Mouse (Mus musculus): ENCODE measurements around the gene Hnrnph3.
A peak's percentile ranks its signal among the peaks of the same experiment; 100 is the strongest.

Gene Hnrnph3

DNA sequence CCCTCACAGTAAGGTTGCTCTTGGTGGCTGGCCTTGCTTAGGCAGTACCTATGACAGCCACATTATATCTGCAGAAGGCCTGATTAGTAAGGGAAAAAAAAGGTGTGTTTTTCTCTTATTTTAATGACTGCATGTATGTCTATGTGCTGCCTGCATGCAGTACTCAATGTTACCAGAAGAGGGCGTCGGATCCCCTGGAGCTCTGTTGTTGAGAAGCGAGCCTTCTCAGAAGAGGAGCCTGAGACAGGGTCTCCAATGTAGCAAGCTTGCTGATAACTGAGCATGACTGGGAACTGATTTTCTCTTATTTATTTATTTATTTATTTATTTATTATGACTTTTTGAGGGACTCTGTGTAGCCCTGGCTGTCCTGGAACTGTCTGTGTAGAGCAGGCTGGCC is 36.7 kb downstream of the Hnrnph3 start:
- DNase-seq (ENCODE audit: low read depth, low spot score): peak; percentile 70

DNA sequence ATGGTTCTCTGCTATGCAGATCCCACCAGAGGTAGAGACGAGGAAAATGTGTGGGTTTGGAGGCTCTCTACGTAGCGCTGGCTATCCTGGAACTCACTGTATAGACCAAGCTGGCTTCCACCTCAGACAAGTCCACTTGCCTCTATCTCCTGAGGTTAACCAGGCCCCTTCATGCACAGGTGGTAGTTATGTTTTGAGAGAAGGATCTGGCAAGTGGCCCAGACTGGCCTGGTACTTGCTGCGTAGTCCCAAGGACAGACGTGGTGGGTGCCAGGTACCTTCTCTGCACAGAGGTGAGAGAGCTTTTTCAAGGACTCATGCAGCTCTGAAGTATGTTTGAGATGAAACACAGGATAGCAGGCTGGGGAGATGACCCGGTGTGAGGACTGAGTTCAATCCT is 39.5 kb downstream of the Hnrnph3 start:
- no peak for DNase-seq (ENCODE audit: low read depth, low spot score)

DNA sequence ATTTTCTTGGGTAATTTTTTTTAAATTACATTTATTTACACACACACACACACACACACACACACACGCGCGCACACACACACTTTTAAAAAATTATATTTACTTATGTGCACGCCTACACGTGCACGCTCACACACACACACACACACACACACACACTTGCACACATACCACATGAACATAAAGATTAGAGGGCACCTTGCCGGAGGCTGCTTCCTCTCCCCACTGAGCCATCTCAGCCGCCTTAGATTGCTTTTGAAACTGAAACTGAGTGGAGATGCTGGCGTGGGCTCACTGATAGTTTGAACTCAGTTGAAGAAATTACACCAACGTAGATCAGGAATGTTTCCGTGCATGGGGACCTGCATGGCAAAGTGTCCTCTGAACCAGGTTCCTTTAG is 39.9 kb downstream of the Hnrnph3 start:
- peak; percentile 86 for DNase-seq (ENCODE audit: low read depth, low spot score)

DNA sequence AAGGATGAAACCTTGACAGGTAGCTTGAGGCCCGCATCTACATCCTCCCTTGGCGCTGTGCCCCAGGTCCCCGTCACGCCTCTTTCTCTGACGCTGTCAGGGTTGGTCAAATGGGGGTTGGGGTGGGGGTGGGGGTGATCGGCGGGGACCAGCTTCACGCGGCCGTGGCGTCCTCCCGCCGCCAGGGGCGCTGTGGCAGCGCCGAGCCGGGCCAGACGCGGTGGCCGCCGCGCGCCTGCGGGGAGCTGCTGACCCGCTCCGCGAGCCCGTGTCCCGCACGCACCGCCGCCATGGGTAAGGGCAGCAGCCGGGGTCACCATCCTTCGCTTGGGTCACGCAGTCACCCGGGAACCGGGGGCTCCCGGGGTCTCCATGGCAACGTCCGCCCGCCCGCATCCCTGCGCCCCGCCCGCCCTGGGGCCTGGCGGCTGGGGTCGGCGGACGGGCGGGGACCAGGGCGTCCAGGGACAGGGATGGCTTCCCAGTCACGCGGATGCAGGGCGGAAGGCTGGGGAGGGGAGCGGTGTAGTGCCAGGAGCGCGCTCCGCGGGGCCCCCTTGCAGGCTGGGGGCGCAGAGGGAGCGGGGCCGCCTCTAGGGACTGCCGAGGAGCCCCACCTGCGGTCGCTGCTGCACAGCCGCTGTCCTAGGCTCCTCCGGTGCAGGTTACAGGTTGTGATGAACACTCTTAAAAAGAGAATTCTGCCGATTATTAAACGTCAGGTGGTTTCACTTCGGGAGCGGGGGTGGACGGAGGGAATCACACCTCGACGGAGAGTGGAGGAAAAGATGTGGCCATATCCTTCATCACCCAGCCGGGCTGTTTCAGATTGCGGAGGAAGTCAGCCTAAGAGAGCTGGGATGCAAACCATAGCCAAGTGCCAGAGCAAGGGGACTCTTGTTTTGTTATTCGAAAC is 43.7 kb downstream of the Hnrnph3 start, which contains the start of gene Rufy2:
Gene Rufy2, plus strand, starts transcription at position 185 of the 916 bp plus-strand sequence.
- DNase-seq (ENCODE audit: low read depth, low spot score): peak; percentile 94

DNA sequence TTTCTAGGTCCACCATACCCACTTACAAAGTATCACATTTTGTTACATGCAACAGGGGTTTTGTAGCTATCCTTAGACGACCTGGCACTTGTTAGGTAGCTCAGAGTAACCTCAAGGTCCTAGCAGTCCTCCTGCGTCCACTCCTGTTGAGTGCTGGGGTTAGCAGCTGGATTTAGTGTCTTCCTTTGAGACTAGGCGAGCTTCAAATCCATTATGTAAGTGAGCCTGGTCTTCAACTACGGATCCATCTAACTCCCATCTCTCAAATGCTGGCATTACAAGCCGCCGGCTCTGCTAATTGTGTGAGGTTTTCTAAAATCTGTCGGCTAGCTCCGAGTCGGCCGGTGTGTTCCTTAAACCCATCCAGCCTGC is 44.4 kb downstream of the Hnrnph3 start:
- no peak for DNase-seq (ENCODE audit: low read depth, low spot score)

DNA sequence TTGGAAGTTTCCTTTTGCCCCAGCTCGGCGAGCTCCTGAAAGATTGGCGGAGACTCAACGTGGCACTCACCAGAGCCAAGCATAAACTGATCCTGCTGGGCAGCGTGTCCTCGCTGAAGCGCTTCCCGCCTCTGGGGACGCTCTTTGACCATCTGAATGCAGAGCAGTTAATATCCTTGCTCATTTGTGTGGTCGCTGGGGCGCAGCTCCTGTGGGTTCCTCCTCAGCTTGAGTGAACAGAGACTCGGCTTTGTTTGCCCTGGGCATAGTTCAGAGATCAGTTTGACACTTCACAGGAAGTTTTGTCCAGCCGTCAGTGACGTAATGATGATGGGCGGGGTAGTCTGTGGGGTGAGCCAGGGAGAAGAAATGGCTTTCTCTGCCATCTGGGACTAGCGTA is 52.2 kb downstream of the Hnrnph3 start:
- DNase-seq (ENCODE audit: low read depth, low spot score): no peak

DNA sequence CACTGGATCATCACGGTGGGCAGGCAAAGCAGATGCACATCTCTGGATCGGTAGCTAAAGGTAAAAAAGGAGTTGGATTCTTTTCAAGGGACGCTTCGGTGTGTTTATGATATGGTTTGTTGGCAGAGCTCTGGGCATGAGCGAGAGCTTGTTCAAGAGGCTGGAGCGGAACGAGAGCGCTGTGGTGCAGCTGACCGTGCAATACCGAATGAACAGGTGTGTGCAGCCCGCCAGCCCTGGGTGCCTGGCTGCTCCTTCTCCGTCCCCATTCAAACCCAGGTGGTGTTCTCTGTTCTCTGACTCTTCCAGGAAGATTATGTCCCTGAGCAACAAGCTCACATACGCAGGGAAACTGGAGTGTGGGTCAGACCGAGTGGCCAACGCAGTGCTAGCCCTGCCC is 57.7 kb downstream of the Hnrnph3 start:
- no peak for DNase-seq (ENCODE audit: low read depth, low spot score)

DNA sequence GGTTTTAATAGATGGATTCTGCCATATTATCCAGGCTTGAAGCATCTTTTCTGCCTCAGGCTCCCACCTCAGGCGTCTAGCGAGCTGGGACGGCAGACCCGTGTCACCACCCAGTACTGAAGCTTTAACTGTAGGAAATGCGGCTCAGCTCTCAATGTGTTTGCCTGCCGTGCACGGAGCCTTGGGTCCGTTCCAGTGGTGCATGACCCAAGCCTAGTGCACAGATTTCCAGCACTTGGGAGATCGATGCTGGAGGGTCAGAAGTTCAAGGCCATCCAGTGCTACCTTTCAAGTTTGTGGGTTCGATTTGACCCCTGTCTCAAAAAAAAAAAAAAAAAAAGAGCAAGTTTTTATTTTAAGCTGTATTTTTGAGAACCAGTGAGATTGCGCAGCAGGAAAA is 58.2 kb downstream of the Hnrnph3 start:
- no peak for DNase-seq (ENCODE audit: low read depth, low spot score)
